Mouse (Mus musculus): ENCODE data around the gene Cs.

Gene Cs

GRCm38 (mm10) chr10:128336195-128336594 lies 1.3 kb upstream of the Cs start:
- no peak for DNase-seq

- DNase-seq = no peak
Observed at GRCm38 (mm10) chr10:128336597-128336996, 937 bp upstream of the Cs start.

GRCm38 (mm10) chr10:128338415-128338814 lies 881 bp downstream of the Cs start:
- DNase-seq = no peak

DNA sequence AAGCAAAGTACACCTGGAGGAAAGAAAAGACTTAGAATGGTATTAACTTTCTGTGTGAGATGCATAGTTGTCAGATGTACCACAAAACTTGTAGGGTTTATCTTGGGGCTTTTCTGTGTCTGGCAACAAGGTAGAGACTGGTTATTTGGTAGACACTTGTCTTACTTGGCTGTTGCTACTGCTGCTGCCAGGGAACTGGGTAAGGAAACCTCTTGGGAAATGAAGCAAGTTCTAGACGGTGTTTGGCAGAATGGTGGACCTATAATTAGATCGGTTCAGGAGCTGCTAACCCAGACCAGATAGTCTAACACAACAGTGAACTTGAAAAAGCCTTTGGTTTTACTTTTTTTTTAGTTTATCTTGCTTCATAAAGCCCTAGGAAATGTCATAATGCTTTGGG lies 1.4 kb downstream of the Cs start:
- DNase-seq = no peak

DNA sequence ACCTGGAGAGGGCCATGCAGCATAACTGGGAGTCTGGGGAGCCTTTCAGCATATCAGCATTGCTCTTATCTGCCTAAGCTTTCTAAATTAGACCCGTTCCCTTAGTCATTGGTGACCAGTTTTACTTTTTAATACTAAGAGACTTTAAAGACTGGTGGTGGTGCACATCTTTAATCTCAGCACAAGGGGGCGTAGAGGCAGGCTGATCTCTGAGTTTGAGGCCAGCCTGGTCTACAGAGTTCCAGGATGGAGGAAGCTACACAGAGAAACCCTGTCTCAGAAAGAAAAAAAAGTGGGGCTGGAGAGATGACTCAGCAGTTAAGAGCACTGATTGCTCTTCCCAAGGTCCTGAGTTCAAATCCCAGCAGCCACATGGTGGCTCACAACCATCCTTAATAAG lies 2.7 kb downstream of the Cs start:
- DNase-seq = no peak

- DNase-seq = no peak
Observed at GRCm38 (mm10) chr10:128343436-128343835, 5.9 kb downstream of the Cs start.

GRCm38 (mm10) chr10:128344568-128345275 lies 7.2 kb downstream of the Cs start:
- peak; percentile 19 for DNase-seq

- DNase-seq = no peak
Observed at GRCm38 (mm10) chr10:128347541-128347940, 10.0 kb downstream of the Cs start.

GRCm38 (mm10) chr10:128358796-128359195 lies 21.3 kb downstream of the Cs start:
- DNase-seq = peak; percentile 69

DNA sequence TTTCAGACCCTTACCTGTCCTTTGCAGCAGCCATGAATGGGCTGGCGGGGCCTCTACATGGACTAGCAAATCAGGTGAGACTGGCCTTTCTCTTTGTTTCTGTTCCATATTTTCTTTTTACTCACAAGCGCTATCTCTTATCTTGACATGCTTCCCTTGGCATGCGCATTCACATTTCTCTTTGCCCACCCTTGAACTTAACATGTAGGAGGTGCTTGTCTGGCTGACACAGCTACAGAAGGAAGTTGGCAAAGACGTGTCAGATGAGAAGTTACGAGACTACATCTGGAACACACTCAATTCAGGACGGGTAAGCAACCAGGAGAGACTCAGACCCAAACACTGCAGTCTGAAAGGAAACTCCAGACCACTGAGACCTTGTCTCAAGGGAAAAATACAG lies 21.7 kb downstream of the Cs start:
- DNase-seq = no peak

- no peak for DNase-seq
Observed at GRCm38 (mm10) chr10:128361836-128362235, 24.3 kb downstream of the Cs start.

GRCm38 (mm10) chr10:128362568-128362967 lies 25.0 kb downstream of the Cs start:
- DNase-seq = no peak

DNA sequence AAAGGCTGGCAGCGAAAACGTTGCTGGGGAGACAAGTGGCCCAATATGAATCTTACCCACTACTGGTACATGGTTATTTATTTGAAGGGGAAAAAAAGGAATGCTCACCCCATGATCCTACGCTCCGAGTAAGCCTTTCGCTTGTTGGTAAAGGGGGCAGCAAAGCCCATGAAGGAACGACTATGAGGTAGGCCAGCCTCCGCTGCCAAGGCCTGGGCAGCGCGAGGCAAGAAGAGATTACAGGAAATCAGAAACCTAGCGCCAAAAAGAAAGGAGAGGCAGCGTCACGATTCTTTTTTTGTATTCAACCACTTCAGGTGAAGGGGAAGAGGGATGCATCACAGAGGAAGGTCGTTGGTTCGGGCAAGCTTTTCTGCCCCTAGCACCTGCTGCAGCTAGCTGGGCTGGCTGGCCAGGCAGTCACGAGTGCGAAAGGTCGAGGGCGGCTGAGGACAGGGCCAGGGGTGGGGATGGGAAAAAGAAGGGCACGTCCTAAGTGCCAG lies 30.4 kb downstream of the Cs start:
- DNase-seq = no peak

DNA sequence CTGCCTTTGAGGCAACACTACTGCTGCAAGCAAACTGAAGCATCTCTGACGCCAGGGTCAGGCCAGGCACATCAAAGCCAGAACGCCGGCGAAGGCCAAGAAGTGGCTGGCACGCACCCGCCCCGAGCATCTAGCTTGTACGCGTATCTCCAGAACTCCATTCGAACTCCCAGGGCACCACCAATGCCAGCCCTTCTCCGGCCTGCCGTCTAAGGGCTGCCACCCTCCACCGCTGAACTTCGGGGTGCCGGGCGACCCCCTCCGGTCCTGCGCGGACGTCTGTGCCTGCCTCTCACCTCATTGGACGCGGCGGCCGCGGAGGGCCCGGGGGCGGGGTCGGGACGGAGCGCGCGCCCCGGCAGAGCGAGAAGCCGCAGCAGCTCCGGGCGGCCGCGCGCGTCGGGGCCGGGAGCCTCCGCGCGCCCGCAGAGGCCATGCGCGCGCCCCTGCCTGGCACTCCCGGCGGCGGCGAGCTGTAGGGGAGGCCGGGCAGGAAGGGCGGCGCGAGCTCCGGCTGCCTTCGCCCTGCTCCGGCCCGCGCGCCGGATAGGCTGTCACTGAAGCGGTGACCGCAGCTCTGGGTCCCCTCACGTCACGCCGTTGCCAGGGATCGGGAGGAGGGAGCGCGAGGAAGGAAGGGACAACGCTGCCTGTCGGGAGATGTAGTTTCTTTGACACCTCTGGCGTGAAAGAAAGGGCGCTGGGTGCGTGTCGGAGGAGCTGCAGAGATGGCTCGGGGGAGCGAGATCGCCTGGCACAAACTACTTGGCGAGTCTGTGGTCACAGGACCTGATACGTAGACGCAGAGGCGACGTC lies 31.1 kb downstream of the Cs start, which contains the start of gene Coq10a:
Coq10a (minus strand) TSS at position 596 of the 816 bp plus-strand sequence.
- DNase-seq = peak; percentile 88

GRCm38 (mm10) chr10:128369218-128369543 lies 31.6 kb downstream of the Cs start:
- DNase-seq = no peak

- no peak for DNase-seq
Observed at GRCm38 (mm10) chr10:128369599-128369998, 32.1 kb downstream of the Cs start.

DNA sequence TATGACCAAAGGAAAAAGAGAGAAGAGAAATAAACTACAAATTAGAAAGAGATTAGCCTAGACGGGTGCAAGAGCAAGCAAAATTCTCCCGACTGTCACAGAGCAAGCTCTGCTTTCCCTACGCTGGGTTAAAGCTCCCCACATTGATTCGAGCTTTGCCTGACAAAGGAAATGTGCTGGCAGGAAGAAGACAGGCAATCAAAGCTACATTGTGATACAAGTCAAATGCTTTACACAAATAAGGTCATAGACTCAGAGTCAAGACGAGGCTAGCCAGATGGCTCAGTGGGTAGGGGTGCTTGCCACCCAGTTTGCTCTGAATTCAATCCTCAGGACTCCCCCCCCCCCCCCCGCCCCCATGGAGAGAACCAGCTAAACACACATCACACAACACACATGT lies 32.5 kb downstream of the Cs start:
- DNase-seq = no peak

- no peak for DNase-seq
Observed at GRCm38 (mm10) chr10:128370601-128371000, 33.1 kb downstream of the Cs start.

DNA sequence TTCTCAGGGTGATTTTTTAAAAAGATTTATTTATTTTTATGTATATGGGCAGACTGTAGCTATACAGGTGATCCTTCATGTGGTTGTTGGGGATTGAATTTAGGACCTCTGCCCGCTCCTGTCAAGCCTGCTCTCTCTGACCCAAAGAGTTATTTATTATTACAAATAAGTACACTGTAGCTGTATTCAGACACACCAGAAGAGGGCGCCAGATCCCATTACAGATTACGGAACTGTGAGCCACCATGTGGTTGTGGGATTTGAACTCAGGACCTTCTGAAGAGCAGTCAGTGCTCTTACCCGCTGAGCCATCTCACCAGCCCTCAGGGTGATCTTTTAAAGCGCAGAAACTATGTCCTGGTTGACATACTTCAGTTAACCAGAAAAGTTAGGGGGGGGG lies 34.6 kb downstream of the Cs start:
- DNase-seq = no peak

DNA sequence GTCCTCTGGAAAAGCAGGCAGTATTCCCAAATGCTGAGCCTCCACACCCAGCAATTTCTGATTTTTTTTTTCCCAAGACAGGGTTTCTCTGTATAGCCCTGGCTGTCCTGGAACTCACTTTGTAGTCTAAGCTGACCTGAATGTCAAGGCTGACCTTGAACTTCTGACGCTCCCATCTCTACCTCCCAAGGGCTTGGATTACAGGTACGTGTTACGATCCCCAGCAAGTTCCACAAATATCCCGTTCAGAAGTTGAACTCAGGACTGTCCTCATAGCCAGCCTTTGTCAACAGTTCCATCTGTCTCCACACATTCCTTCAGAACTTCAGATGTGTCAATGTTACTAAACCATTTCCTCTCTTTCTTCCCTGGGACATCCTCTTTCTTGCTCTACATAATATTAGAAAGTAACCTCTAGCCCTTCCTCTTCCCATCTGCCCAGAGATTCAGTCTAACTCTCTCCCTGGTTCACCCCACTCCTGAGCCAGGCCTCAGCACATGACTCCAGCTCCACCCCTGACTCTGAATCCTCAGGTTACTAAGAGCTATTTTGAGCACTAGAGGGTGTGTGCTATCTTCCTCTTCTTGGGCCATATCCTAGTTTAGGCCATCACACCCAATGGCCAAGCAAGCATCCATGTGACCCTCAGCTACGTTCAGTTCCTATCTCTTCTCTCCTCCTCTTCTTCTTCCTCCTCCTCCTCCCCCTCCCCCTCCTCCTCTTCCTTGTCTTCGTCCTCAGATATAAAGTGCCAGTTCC lies 35.6 kb downstream of the Cs start:
- DNase-seq = no peak

GRCm38 (mm10) chr10:128374393-128374792 lies 36.9 kb downstream of the Cs start:
- DNase-seq = no peak

GRCm38 (mm10) chr10:128376099-128376454 lies 38.5 kb downstream of the Cs start:
- DNase-seq = no peak

DNA sequence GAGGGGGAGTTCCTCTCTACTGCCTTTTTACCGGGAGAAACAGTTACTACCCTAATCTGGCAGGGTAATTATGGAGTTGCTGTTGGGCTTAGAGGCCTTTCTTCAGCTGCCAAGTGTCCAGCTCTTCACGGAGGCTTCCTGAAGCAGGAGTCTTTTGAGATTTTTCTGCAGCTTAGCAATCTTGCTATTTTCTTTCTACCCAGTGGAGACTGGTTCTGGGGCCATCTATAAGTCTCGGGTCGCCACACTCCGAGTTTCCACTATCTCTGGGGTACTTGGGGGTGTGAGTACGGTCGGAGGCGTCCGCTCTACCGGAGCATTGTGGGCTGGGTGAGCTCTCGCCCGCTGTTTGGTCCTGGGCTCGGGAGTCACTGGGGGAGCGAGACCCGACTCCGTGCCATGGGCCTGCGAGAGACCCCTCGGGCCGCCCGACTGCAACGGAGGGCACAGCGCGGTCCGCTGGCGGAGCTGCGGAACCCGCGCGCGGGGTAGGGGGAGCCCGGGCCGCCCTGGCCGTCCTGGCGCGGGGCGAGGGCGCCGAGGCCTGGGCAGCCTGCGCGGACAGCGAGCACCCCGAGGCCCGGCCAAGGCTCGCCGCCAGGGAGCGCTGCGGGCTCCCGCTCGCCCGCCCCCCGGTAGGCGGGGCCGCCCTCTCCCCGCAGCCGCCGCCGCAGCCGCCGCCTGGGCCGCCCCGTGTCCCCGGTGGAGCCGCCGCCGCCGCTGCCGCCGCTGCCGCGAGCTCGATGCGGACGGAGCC lies 39.1 kb downstream of the Cs start, which contains the start of gene Ankrd52:
Ankrd52 (plus strand) TSS at position 661 of the 757 bp plus-strand sequence.
- DNase-seq = peak; percentile 82

Data from right cerebral cortex, postnatal 14 days (tissue).